Comparison of ENCODE assay signal across 9 mouse cellular contexts in the genomic region with DNA sequence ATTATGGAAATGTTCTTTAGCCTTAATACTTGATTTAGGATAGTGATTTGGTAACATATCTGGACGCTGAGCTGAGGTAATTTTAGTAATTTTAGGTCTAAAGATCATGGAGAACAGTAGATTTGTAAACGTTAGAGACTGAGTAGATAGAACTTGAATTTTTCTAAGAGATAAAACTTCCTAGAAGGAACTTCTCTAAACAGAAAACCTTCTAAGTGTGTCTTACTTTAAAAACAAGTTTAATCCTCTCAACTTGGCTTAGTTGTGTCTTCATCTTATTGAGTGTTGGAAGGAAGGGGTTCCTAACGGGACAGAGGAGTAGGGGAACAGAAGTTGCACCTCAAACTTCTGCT.
DNase-seq lines count a peak whose midpoint lies in the region; ATAC-seq and TF ChIP-seq lines count a peak whose summit lies in the region.
"Had no signal": no experiment of that assay in that cellular context is flagged by ENCODE, and none has a peak within 500 bp of the region (broad histone marks: within the 10 kb centered on the region; RNA-seq: fewer than 3 reads in every experiment).

No protein-coding gene starts in this region.

- no peaks in the 10 kb centered on the region for H3K9me3 ChIP-seq in heart, embryonic 14.5 days (ENCODE audit: control insufficient read depth, low read length)
- no peaks in the 10 kb centered on the region for H3K9me3 ChIP-seq in G1E (replicated peaks)
- H3K9me3 ChIP-seq in hindbrain, embryonic 10.5 days, result no peaks in the 10 kb centered on the region

- no peak for TF ChIP-seq CTCF in G1E (IDR thresholded peaks at IDR 0.05; ENCODE audit: low read depth, low read length)

- intact Hi-C loops in heart, postnatal 10 days (cut with DNase I), result loop anchor here (2.0 kb wide), 2 partner anchors 20 to 62 kb away; no protein-coding TSS in a partner anchor
- intact Hi-C loops in left cerebral cortex, postnatal 4 days (cut with DNase I), result loop anchor here (10.0 kb wide), 1 partner anchor 60 kb away; no protein-coding TSS in a partner anchor

- no peak for DNase-seq in heart, postnatal 10 days
- DNase-seq in G1E (ENCODE audit: low spot score), result no peak
- no peak for DNase-seq in hindbrain, embryonic 10.5 days (ENCODE audit: low spot score)
- no peak for DNase-seq in left cerebral cortex, postnatal 4 days
- no peak for DNase-seq in left cerebral cortex, adult 11 months (ENCODE audit: low spot score)
- DNase-seq: layer of hippocampus, adult 9-11 months had no signal

- WGBS in heart, embryonic 14.5 days, result 42% methylated on average over 3 of the region's 3 CpGs
- 50% methylated on average over 3 of the region's 3 CpGs for WGBS in hindbrain, embryonic 10.5 days
- WGBS in macrophage (ENCODE audit: missing documents), result 0% methylated on average over 3 of the region's 3 CpGs

- no peaks in the 10 kb centered on the region for H3K36me3 ChIP-seq in heart, embryonic 14.5 days (ENCODE audit: control insufficient read depth, insufficient read depth, low read length)
- H3K36me3 ChIP-seq in G1E (replicated peaks) (peaks cover 29% of the 10 kb centered on the region), macrophage (ENCODE audit: inconsistent target) (no peaks in the 10 kb centered on the region)
- H3K36me3 ChIP-seq in hindbrain, embryonic 10.5 days, result no peaks in the 10 kb centered on the region

- peaks cover 8 to 18% of the 10 kb centered on the region in 2 experiments; a peak in 3 of 4 replicates for H3K4me1 ChIP-seq in heart, embryonic 14.5 days (ENCODE audit: control insufficient read depth in 2 of 2, insufficient read depth in 2 of 2, low read length in 2 of 2)
- peaks cover 72% of the 10 kb centered on the region for H3K4me1 ChIP-seq in G1E (ENCODE audit: insufficient read depth, low read depth, low read length)
- peaks cover 37% of the 10 kb centered on the region for H3K4me1 ChIP-seq in hindbrain, embryonic 10.5 days (replicated peaks)

- H3K27me3 ChIP-seq in heart, embryonic 14.5 days (ENCODE audit: control insufficient read depth, insufficient read depth, low read length), result no peaks in the 10 kb centered on the region
- no peaks in the 10 kb centered on the region for H3K27me3 ChIP-seq in G1E (ENCODE audit: insufficient read depth, low read length)
- peaks cover 8% of the 10 kb centered on the region; the same call in 1 of the 2 replicates for H3K27me3 ChIP-seq in hindbrain, embryonic 10.5 days (ENCODE audit: insufficient read depth, poor library complexity, severe bottlenecking)

- H3K4me3 ChIP-seq in heart, embryonic 14.5 days (ENCODE audit: control insufficient read depth in 1 of 2, insufficient read depth in 1 of 2, low read depth in 1 of 2, low read length in 2 of 2), result peak overlapping the region; percentile 69 to 80
- peak overlapping the region; percentile 91 for H3K4me3 ChIP-seq in G1E (ENCODE audit: low read depth, low read length)
- peak overlapping the region; percentile 76 for H3K4me3 ChIP-seq in hindbrain, embryonic 10.5 days
- peak overlapping the region; percentile 71 for H3K4me3 ChIP-seq in macrophage (ENCODE audit: inconsistent target)

- no peak for ATAC-seq in heart, embryonic 14.5 days (ENCODE audit: insufficient number of reproducible peaks, insufficient read depth, low FRiP score, low read depth)
- no peak for ATAC-seq in G1E (ENCODE audit: extremely low read depth, insufficient number of reproducible peaks, low FRiP score, poor library complexity, severe bottlenecking)
- ATAC-seq in megakaryocyte progenitor cell, adult 5-6 weeks (replicated peaks; ENCODE audit: poor library complexity), result no peak

- H3K9ac ChIP-seq in heart, embryonic 14.5 days (ENCODE audit: low read length), result peak overlapping the region; percentile 88

- H3K27ac ChIP-seq in heart, embryonic 14.5 days (replicated peaks in 1 of 2; ENCODE audit: control insufficient read depth in 1 of 2, insufficient read depth in 1 of 2, low read depth in 2 of 2, low read length in 2 of 2), result no peak overlapping the region
- no peak overlapping the region for H3K27ac ChIP-seq in hindbrain, embryonic 10.5 days
- H3K27ac ChIP-seq in macrophage, result peak overlapping the region; percentile 86

- H3K4me2 ChIP-seq in heart, embryonic 14.5 days (ENCODE audit: low read length), result peak overlapping the region; percentile 83

- peaks cover 83% of the 10 kb centered on the region for H3K79me2 ChIP-seq in macrophage (ENCODE audit: inconsistent target)
